Mouse (Mus musculus): ENCODE results near the gene Nup43. TPM values are rescaled to one million over a fixed set of nuclear protein-coding genes. Genes with fewer than 3 reads are reported as not detected.

Gene Nup43
- total and polyA plus RNA-seq, 3 experiments: 52.9 to 64.7 TPM; not detected in 1

- Histone ChIP-seq H3K9ac (ENCODE audit: control insufficient read depth, low read depth, low read length, poor library complexity, severe bottlenecking) (peak within 1 kb of the TSS; percentile 98), H3K27ac (ENCODE audit: control insufficient read depth, low read depth, low read length) (peak within 1 kb of the TSS; percentile 87), H3K4me3 (ENCODE audit: control insufficient read depth in 1 of 2, insufficient read depth in 1 of 2, low read depth in 2 of 2, low read length in 2 of 2) (peak within 1 kb of the TSS; percentile 98 to 100), H3K4me1 (ENCODE audit: control insufficient read depth in 1 of 2, insufficient read depth in 2 of 2, low read length in 2 of 2) (peaks cover 6 to 17% of the 10 kb centered on the region in 2 experiments), H3K9me3 (replicated peaks; ENCODE audit: insufficient read depth, low read length) (no peaks in the 10 kb centered on the region), H3K36me3 (ENCODE audit: control insufficient read depth in 1 of 2, insufficient read depth in 2 of 2, low read length in 2 of 2) (peaks cover 16 to 45% of the 10 kb centered on the region in 2 experiments), H3K79me2 (ENCODE audit: control insufficient read depth, insufficient read depth, low read length, poor library complexity) (peaks cover 72% of the 10 kb centered on the region), H3K27me3 (ENCODE audit: control insufficient read depth in 1 of 2, insufficient read depth in 2 of 2, low read length in 2 of 2) (no peaks in the 10 kb centered on the region)
- DNase-seq (ENCODE audit: low read depth, low spot score): peak; percentile 80
- TF ChIP-seq MYB (IDR thresholded peaks at IDR 0.05; ENCODE audit: low read depth, low read length) (no peak), BHLHE40 (IDR thresholded peaks at IDR 0.05; ENCODE audit: borderline replicate concordance, low read depth, low read length) (no peak), MXI1 (IDR thresholded peaks at IDR 0.05; ENCODE audit: low read depth, low read length) (peak; percentile 65), SMC3 (IDR thresholded peaks at IDR 0.05; ENCODE audit: low read depth, low read length) (no peak), ZMIZ1 (IDR thresholded peaks at IDR 0.05; ENCODE audit: low read depth, low read length) (peak; percentile 82), CTCF (IDR thresholded peaks at IDR 0.05 in 2 of 3, conservative IDR thresholded peaks at IDR 0.05 in 1 of 3; ENCODE audit: control insufficient read depth in 1 of 3, insufficient read depth in 1 of 3, low read depth in 2 of 3, low read length in 3 of 3, poor library complexity in 1 of 3, severe bottlenecking in 1 of 3) (no peak), RCOR1 (IDR thresholded peaks at IDR 0.05; ENCODE audit: low read depth, low read length) (no peak), ELF1 (IDR thresholded peaks at IDR 0.05; ENCODE audit: low read depth, low read length) (peak; percentile 52; the same call in 1 of the 2 replicates), KAT2A (conservative IDR thresholded peaks at IDR 0.05; ENCODE audit: low read depth, low read length) (peak; percentile 62; the same call in 1 of the 2 replicates), MAFK (IDR thresholded peaks at IDR 0.05; ENCODE audit: borderline replicate concordance, low read depth, low read length) (no peak), CHD1 (IDR thresholded peaks at IDR 0.05; ENCODE audit: low read depth, low read length) (no peak), GABPA (IDR thresholded peaks at IDR 0.05; ENCODE audit: low read depth, low read length) (no peak), POLR2AphosphoS2 (IDR thresholded peaks at IDR 0.05; ENCODE audit: low read length) (peak; percentile 87), MAX (IDR thresholded peaks at IDR 0.05; ENCODE audit: low read length) (peak; percentile 61), CHD2 (IDR thresholded peaks at IDR 0.05; ENCODE audit: low read length) (no peak), EP300 (IDR thresholded peaks at IDR 0.05; ENCODE audit: low read depth in 1 of 2, low read length in 2 of 2) (no peak), TBP (IDR thresholded peaks at IDR 0.05; ENCODE audit: low read depth, low read length) (peak; percentile 29; the same call in 1 of the 2 replicates), MAZ (IDR thresholded peaks at IDR 0.05; ENCODE audit: low read depth, low read length) (0 out of 2 replicates have a peak, but pooled peaks have one; percentile 37), MYC (IDR thresholded peaks at IDR 0.05; ENCODE audit: low read depth, low read length) (peak; percentile 38; the same call in 1 of the 2 replicates), GATA1 (IDR thresholded peaks at IDR 0.05; ENCODE audit: low read depth, low read length) (no peak), UBTF (IDR thresholded peaks at IDR 0.05; ENCODE audit: borderline replicate concordance, insufficient read depth, low read depth, low read length) (no peak), USF1 (IDR thresholded peaks at IDR 0.05; ENCODE audit: low read depth, low read length) (no peak), TCF12 (IDR thresholded peaks at IDR 0.05; ENCODE audit: low read depth, low read length) (peak; percentile 70), ZKSCAN1 (IDR thresholded peaks at IDR 0.05; ENCODE audit: low read depth, low read length) (no peak), ZNF384 (IDR thresholded peaks at IDR 0.05; ENCODE audit: low read depth, low read length) (no peak), USF2 (IDR thresholded peaks at IDR 0.05; ENCODE audit: borderline replicate concordance in 1 of 2, insufficient read depth in 1 of 2, low read depth in 1 of 2, low read length in 2 of 2) (no peak), NRF1 (IDR thresholded peaks at IDR 0.05; ENCODE audit: insufficient read depth, low read depth, low read length, poor library complexity, severe bottlenecking) (0 out of 2 replicates have a peak, but pooled peaks have one; percentile 14), HCFC1 (IDR thresholded peaks at IDR 0.05; ENCODE audit: low read depth, low read length) (peak; percentile 85), TAL1 (IDR thresholded peaks at IDR 0.05; ENCODE audit: low read length) (no peak), ZC3H11A (IDR thresholded peaks at IDR 0.05; ENCODE audit: low read depth, low read length) (no peak), RAD21 (IDR thresholded peaks at IDR 0.05; ENCODE audit: low read depth, low read length) (no peak), JUND (IDR thresholded peaks at IDR 0.05; ENCODE audit: low read depth, low read length) (no peak), E2F4 (IDR thresholded peaks at IDR 0.05; ENCODE audit: borderline replicate concordance, low read depth, low read length) (no peak), NELFE (IDR thresholded peaks at IDR 0.05; ENCODE audit: low read depth, low read length) (peak; percentile 95), MEF2A (IDR thresholded peaks at IDR 0.05; ENCODE audit: extremely low read depth, insufficient replicate concordance, low read depth, low read length, poor library complexity, severe bottlenecking) (no peak), ETS1 (IDR thresholded peaks at IDR 0.05; ENCODE audit: low read depth, low read length) (peak; percentile 27; the same call in 1 of the 2 replicates), POLR2A (IDR thresholded peaks at IDR 0.05; ENCODE audit: control insufficient read depth in 1 of 2, insufficient read depth in 1 of 2, low read depth in 1 of 2, low read length in 2 of 2, poor library complexity in 1 of 2) (peak; percentile 90 to 96)
Measured at GRCm38 (mm10) chr10:7680731-7681301, 13.5 kb downstream of the Nup43 start, which contains the start of the genes Pcmt1 and Lats1. TSS of gene Pcmt1 (minus strand) at chr10:7681136. TSS of gene Lats1 (plus strand) at chr10:7681214.
